Mouse (Mus musculus) megakaryocyte-erythroid progenitor cell, adult 5-6 weeks (primary cell): ENCODE results near the gene Ackr3. TPM values are rescaled to one million over a fixed set of nuclear protein-coding genes. Genes with fewer than 3 reads are reported as not detected.

Experiments
- ATAC-seq: replicated peaks from 2 replicates; pipeline ENCODE4 v1.8.0; 2016; ENCODE audit warnings: mild to moderate bottlenecking, inconsistent platforms; ENCODE audit not compliant: severe bottlenecking, poor library complexity, low FRiP score, low TSS enrichment
- total RNA-seq, 2 experiments: library from RNA; stranded (forward) in 1 of 2; stranded (reverse) in 1 of 2; fragments of 200-1000, 215-1000 nt in 1 of 2; fragments of >200 nt in 1 of 2; fragmentation: Nextera tagmentation in 1 of 2; gene quantifications; 2 replicates each; pipeline ENCODE4 v1.2.3; 2014 to 2017

The Ackr3 gene
- total RNA-seq, 2 experiments from 2014 or later = not detected

DNA sequence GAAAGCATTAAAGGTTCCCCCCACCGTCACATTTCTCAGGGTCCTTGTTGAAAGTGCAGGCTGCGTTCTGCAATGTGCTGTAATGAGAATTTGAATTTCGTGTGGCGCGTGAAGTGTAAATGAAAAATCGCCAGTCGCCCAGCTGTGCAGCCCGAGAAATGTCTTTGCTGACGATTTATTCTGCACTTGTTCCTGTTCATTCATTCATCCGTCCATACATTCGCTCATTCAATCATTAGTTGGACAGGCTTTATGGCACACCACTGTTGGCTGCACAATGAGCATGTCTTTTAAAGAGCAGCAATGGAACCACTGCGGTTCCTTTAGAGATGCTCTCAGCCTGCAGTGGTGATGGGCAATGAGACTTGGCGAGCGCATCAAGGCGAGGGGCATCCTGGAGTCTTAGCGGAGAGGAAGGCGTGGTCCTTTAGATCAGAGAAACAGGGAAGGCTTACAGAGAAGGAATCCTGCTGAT is 18.7 kb downstream of the Ackr3 start:
- ATAC-seq = no peak

DNA sequence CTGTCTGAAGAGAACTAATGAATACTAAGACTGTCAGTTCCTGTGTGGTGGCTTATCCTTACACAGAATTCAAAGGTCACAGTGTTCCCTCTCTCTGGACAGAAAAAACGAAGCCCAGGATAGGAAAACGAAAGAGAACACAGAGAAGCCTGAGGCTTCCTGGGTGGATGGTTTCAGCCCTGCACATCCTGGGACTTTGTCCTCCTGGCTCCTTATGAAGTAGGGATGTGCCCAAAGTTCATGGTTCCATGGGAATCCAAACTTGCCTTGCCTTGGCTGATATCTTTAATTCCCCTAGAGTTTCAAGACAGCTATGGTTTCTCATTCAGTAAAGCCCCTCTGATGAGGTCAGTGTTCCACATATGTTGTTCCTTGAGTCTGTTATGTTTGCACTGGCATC is 19.2 kb downstream of the Ackr3 start:
- ATAC-seq = no peak

DNA sequence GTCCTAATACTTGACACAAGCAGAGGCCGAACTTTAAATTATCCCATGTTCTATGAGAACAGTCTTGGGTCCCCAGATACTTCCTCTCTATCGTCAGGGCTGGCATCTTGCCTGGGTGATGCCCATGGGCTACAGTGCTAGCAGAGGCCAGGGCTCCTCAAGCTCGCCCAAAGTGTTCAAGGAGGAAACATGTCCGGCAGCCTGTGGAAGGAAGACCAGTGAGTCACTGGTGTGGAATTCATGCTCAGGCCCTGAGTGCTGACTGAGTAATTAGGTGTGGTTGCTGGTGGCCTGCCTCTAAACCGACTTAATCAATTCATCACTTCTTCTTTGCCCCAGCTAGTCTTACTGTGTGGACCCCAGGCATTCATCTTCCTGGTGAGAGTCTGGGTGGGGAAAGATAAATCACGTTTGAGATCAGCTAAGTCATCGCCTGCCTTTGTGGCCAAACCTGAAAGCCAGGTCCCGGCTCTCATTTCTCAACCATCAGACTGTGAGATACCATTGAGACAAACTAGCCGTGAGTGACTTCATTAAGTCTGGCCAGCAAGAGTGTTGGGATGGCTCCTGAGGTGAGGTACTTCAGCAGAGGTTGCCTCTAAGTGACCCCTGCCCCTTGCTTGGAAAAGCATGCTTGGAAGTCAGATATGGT is 21.9 kb downstream of the Ackr3 start:
- ATAC-seq = no peak

DNA sequence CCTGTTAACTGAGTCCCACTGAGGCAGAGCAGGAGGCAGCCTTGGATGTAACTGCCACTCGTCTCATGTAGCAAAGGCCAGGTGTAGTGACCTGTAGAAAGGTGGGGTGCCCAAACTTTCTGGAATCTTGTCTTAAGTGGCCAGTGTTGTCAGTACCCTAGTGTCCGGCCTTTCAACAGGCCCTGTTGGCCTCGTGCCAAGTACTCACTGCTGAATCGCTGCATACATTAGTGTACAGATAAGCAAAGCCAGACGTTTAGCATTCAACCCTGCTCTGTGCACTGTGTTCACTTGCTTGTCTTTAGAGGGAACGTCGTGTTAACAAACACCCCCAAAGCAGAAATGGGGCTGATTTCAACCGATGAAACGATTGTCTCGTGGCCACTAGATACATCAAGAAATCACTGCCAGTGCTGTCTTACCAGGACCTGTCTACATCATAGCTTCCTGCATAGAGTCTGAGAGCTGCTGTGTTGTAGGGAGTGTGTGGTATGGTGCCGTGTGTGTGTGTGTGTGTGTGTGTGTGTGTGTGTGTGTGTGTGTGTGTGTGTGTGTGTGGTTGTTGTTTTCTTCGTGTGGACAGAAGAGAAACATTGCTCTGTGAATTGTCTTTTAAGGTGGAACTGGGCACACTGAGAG is 24.0 kb downstream of the Ackr3 start:
- ATAC-seq = no peak

DNA sequence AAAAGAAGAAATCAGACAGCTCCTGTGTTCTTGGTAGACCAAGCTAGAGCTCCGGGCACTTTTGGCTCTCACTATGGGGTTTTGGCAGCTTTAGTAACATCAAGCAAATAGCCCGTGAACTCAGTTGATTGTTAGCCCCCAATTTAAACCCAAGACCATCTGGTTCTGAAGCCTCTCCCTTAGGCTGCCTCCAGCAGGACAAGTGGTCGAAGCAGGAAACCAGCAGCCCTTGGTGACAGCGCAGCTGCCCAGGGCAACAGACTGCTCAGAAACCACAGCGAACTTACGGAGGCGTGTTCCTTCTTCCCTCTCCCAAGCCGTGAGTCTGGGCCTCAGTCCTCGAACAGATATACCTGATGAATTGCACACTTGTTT is 24.5 kb downstream of the Ackr3 start:
- ATAC-seq = no peak

DNA sequence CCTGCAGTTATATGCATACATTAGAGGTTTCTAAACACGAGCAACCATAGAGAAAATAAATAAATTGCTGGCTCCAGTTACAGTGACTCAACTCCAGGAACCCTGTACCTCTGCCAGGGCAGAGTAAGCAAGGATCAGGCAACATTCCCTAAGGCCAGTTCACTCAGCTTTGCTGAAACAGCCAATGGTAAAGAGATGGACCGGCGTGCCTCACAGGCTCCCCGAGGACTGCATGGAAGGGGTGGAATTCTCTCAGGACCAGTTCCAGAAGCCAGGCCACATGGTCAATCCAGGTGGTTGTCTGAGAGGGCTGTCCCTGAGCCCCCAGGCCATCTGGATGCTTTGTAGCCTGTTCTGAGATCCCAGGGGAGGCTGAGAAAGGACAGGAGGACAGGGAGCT is 26.8 kb downstream of the Ackr3 start:
- ATAC-seq = no peak

DNA sequence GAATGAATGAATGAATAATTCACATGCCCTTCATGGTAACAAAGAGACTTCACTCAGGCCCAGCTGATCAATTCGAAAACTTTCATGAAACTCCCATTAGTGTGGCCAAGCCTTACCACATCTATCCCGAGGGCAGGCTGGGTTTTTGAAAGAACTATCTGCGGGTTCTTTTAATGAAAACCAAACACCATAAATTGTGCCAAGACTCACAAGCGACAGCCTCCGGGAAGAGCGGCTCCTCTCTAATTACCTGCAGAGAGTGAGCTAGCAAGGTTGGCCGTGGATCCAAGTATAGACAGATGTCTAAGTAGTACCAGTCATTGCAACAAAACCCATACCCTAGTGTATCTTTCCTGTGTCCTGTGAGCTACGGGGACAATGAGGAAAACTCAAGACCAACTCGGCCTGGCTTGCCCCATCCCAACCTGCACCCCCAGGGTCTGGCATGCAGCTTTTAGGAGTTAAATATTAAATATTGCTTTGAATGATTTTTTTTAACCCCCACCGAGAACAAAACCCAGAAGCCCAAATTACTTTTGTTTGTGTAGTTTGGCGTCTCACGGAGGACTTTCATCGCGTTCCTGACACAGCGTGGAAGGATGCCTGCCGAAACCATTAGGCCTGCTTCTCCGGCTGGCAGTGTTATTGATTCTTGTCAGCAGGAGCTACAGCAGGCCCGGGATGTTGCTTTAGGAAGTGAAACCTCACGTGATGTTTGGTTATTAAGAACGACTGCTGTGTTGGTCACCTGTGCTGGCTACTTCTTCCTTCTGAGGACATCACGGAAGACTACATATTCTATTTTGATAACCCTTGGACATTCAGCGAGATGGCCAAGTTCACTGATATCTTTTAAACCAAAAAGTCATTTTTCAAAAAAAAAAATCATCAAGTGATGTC is 28.1 kb downstream of the Ackr3 start:
- no peak for ATAC-seq

DNA sequence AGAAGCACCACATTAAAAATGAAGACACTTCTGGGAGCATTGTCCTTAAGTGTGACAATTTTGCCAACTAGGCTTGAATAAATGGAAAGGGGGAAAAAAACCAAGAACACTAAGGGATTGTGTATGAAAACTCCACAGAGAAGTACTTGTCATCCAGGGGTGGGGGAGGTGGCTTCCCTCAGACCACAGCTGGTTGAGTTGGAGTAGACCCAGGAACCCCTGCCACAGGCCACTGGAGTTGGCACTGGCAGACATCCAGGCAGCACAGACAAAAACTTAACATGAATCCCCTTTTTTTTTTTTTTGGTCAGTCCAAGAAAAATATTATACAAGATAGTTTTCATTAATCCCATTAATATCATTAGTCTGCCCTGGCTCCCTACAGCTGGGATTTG is 28.7 kb downstream of the Ackr3 start:
- ATAC-seq = no peak

DNA sequence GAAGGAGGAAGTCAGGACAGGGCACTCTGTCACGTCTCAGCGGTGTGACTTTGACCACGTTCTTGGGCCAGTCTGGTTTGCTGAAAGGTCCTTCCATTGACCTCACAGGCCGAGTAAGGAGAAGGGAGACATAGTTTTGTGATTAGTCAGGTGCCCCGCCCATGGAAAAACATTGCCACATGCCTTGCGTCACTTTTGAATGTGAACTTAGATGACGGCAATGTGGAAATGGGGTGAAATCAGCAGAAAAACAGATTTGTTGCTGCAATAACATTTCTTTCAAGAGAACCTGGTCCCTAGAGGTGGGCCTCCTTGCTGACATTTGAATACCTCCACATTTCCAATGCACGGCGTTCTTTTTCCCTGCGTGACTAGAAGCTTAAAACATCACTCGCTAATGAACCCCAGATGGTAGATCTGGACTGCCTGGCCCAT is 30.9 kb downstream of the Ackr3 start:
- ATAC-seq = no peak

DNA sequence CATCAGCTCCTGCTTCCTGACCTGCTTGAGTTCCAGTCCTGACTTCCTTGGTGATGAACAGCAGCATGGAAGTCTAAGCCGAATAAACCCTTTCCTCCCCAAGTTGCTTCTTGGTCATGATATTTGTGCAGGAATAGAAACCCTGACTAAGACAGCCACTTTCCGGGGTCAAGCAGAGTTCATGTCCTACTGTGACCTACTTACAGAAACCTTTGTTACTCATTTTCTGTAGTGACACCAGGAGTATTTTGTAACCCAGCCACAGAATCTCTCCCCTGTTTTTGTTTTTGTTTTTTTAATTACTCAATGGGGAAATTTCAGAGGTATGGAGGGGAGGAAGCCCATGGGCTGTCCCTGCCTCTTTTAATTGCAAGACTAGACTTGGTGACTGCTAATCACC is 32.9 kb downstream of the Ackr3 start:
- ATAC-seq = no peak

DNA sequence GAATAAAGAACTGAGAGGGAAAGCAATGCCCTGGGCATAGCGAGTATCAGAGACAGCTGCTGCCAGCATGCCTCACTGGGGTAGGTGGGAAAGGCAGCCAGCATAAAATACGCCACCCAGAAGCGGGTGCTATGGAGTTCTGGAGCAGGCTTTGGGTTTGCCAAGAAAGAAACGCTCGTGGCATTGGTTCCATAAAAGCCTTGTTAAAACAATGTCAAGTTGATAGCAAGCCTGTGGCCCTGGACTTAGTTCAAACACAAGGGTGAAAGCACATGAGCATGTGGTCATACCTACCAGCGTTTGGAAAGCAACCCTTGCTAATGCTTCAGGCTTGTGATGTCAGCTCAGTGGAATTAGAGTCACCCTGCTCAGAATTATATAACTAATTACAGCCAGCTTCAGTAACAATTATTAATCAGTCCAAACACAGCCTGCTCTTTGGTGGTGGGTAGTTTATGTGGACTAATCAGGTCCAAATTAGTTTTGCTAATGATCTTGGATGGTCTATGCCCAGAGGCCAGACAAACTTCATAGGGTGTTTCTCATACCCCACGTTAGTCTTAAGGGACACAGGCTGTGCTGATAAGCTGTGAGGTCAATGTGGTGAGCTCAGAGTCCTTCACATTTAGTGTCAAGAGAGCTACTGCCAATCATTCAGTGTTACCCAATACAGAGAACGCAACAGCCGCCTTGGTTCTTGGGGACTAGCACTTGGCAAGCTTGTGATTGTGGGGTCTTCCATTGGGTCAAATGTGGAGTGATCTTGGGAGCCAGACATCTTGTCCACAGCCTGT is 34.5 kb downstream of the Ackr3 start:
- no peak for ATAC-seq

DNA sequence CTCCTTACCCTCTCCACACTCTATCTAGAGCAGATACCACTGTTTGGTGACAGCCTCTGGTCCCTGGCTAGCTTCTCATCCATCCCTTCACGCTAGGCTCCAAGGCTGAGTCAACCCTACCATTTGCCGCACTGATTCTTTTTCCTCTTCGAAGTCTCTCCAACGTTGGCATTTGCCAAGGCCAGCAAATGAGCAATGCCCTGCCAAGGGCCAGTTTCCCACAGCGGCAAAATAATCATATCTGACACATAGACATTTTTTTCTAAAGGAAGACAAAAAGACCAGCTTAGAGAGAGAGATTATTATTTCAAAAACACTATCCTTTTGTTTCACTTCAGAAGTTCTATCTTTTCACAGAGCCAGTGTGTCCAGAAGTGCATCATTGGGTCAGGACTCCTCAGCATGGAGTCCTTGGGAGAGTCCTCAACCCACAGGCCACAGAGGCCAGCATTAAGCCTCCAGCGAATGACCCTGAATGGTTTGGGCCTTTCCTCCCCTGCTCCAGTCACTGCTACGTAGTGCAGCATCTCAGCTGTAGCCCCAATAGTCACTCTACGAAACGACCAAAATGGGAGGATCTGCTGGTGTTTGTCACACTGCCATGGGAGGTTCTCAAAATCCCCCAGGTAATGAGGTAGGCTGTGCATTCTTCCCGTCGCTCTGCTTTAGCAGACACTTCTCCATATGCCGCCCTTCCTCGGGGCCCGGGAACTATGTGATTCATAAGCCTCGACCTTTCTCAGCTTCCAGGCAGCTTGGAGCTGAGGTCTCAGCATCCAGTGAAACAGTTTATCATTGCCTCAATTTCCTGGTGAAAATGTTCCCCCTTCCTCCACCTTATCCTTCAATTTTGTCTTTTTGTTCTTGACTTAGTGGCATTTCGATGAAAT is 35.8 kb downstream of the Ackr3 start:
- ATAC-seq = no peak

DNA sequence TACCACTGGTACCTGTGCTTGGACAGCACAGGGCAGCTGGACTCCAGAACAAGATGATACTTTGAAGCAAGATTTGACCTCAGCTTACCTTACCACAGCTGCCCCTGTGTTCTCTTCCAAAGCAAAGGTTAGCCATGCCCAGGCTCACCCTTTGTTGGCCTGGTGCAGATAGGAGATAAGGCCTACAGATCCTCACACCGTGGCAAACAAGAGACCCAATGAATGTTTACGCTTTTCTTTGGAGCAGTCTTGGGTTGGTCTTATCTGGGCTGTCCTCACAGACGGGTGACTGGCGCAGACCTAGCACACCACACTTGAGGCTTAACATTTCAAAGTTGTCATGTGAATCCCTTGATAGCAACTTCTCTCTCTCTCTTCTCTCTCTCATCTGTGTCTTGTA is 36.5 kb downstream of the Ackr3 start:
- ATAC-seq = peak; percentile 84

DNA sequence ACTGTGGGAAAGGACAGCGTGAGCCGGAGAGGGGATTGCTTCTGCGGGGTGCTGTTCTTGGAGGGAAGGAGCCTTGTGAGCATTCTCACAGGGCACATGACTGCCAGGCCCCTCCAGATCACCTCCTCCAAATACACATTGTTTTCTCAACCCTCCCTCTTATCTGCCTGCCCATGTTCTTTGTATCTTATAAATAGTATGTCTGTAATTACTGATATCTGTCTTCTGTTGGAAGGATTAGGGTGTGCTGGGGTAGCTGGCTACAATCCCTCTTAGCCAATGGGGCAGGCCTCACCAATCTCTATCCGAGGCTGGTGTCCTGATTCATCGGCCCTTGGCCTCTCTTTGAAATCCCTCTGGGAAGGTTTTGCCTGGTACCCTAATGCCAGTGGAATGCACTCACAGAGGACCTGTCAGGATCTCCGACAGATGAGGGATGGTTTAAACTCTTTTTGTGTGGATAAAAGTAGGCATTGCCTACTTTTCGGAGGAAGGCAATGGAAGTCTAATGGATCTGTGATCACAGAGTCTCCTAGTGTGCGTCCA is 38.7 kb downstream of the Ackr3 start:
- ATAC-seq = peak; percentile 54

DNA sequence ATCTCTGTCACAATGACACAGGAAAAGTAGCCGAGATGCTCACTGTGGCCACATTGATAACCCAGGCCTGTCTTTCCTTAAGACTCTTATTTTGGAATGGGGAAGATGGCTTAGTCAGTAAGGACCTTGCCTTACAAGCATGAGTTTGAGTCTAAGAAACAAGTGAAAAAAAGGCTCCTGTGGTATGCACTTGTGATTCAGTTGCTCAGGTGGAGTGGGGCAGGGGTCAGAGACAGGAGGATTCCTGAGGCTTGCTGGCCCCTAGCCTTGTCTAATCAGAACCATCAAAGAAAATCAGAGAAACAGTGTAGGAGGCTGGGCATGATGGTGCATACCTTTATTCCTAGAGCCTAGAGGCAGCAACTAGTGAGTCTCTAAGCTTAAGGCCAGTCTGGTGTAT is 40.8 kb downstream of the Ackr3 start:
- ATAC-seq = no peak

DNA sequence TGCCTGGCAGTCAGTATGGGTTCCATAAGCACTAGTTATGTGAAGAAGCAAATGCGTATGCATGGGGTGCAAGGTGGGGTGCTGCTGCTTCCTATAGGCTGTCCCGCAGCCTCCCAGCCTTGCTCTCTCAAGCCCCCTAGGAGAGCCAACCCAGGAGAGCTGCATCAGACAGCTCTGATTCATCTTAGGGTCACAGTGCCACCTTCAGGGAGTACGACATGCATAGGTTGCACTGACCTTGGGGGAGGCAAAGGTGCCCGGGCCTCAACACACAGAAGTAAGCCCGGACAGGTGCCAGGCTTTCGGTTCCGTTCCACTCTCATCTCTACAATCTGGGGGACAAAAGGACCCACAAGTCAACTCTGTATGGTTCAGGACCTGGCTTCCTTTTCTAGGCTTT is 41.8 kb downstream of the Ackr3 start:
- no peak for ATAC-seq

DNA sequence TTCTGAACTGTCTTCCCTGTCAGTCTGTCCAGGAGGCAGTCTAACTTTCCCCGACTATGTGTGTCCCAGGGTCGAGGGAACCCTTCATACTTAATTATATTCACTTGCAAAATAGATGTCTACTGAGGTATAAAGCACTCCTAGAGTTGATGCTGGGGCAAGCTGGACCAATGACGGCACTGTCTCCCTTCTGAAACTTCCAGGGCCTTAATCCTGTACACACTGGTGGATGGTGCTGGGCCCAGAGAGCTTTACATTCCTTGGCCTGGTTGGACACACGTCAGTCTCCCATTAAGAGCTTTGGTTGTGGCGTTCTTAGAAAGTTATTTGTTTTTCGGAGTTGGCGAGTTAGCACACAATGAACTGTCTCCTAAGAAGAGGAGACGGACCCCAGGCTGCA is 42.3 kb downstream of the Ackr3 start:
- no peak for ATAC-seq

DNA sequence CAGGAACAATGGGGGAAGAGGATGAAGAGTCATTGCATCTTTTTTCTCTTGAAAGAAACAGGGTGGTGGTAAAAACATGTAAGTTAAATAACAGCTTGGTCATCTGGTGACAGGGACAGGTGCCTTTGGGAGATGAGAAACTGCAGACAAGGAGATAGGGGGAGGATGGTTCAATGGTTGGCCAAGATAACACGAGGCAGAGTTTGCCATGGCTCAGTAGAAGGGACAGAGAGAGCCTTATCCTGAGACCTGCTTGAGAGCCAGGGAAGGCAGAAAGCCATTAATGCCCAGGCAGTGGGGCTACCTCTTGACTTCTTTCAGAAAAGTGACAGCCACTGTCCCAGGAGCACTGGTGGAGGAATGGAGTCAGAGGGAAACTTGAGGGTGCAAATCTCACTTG is 43.0 kb downstream of the Ackr3 start:
- ATAC-seq = peak; percentile 50
